Mouse (Mus musculus) retina, postnatal 1 day (tissue): Measurements from ENCODE around the gene Lhx4.

Experiments used
- DNase-seq: peaks from one replicate; pipeline ENCODE4 v3.0.0-alpha.2; 2012

The Lhx4 gene

DNA sequence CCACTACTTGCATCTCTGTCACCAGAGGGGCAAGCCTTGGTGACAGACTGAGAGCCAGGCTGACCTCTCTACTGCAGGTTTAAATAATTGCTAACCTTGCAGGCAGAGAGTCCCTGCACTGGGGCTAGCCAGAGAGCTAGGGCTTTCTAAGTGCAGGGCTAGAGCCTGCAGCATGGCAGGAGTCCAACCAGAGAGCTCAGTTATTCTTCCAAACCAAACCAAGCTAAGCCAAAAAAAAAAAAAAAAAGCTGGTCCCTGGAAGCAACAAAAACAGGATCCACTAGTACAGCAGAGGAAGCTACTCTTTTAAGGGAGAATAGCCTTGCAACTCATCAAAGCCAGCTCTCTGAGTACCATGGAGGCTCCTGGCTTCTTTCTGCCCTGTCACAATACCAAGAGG is 50.6 kb downstream of the Lhx4 start:
- no peak for DNase-seq

DNA sequence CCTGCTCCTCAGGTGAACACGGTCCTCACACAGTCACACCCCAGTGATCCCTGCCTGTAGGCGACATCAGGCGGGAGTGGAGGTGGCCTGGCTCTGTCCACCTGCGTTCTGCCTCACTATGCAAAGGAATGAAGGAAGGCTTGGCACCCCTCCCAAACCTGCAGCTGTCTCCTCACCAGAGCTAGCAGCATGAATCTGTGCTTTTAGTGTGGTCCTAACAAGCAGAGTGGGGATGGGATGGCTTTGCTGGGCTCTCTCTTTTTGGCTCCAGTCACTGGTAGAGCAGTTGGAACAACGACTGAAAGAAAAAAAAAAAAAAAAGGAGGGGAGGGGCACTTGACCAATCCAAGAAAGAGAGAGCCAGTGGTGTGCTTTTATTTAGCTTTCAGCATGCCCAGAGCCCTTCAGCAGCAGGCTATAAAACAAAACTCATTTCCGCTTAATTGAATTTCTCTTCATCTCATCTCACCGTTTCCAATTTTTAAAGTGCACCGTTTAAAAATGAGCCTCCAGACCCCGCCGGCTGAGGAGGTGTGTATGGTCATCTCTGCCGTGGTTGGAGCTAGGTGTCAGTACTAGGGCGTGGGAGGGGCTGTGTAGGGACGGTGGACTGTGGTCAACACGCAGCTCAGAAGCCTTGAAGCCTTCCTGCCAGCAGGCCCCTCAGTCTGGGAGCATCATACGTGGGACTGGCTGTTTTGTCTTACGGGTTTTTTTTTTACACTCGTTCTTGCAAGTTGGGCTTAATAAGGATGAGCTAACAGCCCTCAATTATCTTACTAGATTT is 52.9 kb downstream of the Lhx4 start:
- DNase-seq, result no peak

DNA sequence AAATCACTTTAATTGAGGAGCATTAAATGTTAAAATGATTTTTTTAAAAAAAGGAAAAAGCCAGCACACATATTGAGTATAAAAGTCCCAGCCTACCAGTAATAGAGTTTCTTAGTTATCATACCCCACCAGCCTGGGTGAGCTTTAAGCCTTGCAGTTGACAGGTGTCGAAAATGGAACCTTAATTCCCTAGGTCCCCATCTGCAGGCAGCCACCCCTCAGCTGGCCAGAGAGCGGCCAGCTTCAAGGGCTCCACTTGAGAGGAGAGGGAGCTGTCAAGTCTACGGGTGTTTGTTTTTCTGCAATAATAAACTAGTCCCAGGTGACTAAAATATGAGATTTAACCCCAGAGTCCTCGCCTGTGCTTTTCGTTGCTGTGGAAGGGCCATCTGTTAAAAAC is 58.0 kb downstream of the Lhx4 start:
- DNase-seq, result no peak

DNA sequence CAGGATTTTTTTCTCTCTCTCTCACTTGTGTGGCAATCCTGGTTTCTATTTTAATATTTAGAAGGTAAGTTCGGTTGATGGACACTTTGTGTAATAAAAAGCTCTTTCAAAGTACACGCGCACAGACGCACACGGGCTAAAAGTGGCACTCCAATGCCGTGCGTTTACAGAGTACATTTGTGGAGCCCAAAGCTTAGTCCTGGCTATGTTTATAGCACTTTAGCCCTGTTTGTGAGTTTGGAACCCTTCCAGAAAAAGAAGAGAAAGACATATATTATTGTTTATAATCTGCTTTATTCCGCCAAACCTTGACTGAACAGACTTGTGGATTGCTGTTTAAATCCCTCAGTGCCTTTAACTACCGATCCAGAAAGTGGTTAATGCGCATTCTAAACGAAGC is 58.5 kb downstream of the Lhx4 start:
- no peak for DNase-seq

DNA sequence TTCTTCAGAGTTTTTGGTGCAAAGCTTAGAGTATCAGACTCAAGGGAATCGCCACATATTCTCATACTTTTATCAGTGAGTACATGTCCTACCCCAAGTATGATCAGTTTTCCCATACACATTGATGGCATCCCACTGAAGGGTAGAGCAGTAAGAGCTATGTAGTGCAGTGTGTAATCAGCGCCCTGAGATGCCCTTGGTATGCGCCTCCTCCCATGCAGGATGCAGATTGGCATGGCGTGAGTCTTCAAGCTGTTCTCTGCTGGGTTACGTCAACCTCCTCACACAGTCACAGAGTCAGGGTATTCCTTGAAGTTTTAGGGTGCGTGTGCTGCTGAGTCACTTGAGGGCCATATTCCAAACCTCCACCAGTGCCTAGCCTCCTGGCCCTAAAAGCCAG is 59.3 kb downstream of the Lhx4 start:
- DNase-seq, result no peak

DNA sequence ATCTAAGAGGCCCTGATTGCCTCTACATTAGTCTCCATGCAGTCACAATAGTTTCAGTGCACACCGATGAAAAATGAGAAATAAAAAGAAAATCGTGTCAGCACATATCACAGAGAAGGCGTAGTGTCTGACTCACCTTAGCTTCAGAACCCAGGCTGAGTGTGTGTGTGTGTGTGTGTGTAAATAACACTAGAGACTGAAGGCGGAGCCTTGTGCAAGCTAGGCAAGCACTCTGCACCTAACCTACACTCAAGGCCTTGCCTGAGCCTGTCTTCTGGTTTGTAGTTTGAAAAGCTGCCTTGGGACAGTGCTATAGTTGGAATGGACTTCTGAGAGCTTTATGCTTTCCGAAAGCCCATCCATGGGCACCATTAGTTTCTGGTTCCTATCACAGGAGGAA is 61.9 kb downstream of the Lhx4 start:
- no peak for DNase-seq

DNA sequence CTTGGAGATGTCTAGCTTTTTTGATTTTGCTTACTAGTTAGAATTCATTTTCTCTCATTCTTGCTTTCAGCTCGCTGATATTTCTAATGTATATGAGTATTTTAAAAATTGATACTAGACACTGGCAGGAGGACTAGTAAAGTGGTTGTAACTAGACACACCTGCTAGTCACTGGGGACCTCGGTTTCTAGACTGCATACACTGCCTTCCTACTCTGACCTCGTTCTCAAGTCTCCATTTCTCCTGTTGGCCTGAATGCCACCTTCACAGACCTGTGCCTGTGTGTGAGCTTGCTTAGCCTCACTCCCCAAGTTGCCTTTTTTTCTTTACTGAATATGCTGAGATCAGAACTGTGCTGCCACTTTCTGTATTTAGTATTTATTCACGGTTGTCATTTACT is 62.3 kb downstream of the Lhx4 start:
- no peak for DNase-seq

DNA sequence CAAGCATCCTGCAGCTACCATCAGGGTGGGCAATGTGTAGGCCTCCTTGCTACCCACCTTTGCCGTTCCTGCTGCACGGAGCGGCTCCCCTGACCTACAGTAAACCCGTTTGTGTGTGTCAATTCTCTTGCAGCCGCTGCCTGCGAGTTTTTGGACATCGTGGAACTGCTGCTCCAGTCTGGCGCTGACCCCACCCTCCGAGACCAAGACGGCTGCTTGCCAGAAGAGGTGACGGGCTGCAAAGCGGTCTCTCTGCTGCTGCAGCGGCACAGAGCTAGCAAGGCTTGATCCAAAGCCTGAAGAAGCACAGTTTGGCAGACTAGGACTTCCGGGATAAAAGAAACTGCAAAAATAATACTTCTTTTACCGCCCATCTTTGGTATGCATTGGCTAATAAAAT is 64.7 kb downstream of the Lhx4 start:
- no peak for DNase-seq

DNA sequence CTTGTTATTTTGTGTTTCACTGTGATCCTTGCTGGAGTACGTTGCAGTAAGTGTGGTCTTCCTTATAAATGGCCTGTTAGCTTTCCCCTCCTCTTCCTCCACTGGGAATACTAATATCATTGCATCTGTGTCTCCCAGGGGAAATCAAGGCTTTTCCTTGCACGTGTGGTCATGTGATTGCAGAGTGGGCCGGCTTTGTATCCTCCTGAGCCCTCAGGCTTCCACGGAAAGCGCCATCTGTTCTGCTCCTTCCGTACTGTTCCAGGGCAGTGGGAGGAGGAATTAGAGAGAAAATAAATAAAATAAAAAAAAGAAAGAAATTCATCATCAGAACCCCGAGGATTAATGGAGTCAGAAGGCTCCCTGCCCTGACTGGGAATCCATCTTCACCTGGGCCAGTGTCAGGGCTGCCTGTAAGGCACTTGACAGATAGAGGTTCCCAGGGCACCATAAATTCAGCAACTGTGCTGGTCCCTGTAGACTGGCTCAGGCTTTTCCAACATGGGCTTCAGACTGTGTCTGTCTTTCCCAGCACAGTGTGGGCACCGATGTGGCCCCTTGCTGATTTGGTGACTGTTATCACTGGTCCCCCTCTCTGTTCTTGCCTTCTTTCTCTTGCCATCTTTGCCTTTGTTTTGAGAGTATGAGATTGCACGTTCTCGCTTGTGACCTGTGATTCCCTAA is 70.2 kb downstream of the Lhx4 start:
- DNase-seq, result peak; percentile 74

DNA sequence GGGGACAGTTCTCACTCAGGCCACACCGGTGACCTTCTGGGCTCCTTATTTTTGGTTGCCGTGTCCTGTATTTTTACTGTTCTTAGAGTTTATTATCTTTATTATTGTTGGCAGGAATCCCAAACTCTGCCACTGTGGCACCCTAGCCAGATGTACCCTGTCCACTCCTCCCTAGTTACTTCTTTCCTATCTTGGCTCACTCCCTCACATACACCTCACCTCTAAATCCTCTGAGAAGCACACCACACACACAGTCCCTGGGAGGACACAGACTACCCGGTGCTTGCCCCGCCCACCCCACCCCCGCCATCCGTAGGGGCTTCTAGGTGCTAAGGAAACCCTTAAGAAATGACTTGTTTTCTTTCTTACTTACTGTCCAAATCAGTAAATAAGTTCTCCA is 75.9 kb downstream of the Lhx4 start:
- DNase-seq, result no peak

DNA sequence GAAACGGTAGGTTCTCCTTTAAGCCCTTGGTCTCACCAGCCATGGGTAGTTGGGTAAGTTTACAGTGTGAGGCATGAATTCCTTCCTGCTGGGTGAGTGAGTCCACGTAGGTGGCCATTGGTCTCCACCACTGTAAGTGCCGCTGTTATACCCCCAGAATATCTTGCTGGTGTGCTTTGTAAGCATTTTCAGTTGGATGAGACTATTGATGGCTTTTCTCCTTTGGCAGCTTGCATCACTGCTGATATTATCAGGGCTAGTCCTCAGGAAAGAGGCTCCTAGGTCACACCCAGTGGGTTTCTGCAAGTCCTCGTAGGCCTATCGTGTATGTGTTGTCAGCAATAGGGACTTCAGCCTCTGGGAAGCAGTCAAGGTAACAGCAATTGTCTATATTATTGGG is 87.5 kb downstream of the Lhx4 start:
- DNase-seq, result no peak

DNA sequence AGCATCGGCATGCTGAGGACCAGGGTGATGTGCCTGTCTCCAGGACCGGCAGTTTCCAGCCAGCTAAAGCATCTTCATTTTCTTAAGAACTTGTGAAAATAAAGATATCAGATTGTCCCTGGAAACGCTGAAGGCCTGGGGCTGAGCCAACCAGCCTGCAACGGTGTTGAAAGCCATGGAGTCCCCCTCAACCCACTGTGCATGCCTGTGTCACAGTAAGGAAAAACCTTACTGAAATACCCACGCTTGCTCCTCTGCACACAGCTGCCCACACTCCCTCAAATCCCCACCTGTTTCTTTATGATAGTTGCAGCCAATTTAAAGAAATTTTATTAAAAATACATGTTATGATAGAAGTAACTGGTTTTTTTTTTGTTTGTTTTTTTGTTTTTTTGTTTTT is 95.2 kb downstream of the Lhx4 start:
- no peak for DNase-seq

DNA sequence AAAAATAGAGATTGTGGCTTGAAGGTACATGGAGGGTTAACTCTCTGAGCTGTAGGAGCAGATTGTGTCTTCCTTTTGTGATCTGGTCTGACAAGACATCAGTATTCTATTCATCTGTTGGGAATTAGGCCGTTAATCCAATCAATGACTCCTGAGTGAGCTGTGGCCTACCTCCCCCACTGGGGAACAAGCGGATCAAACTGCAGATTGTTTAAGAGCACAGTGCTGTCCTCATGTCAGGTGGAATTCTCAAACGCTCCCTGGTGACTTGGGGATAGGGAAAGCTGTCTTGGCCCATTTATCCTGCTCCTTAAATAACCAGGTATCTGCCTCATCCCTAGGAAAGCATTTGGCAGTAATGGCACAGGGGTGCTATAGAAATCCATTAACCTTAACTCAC is 96.5 kb downstream of the Lhx4 start:
- peak; percentile 90 for DNase-seq

DNA sequence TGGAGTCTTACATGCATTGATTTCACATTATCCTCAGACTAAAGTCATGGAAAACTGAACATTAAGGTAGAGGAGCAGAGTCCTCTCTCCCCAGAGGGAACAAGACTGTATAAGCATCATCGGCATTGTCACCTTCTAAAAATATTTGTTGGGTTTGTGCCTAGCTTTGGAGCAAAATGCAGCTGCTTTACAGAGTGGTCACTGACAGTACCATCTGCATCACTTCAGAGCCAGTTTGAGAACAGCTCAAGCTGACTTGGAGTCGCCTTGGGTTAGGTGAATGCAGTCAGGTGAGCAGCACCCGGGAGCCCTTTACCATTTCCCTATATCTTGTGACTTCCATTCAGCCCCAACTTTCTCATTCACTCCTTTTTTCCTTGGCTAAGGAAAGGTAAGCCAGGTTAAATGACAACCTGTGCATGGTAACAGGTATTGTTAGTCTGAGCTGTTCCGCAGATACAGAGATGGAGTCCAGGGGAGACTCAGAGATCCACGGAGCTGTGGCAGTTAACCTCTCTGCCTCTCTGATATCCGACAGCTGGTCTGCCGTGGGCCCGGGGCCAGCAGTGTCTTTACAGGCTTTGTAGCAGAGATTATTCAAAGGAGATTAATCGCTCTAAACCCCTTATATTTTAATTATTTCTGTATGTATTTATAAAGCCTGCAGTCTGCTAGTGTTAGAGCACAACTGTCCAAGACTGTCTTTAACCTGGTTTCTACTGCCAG is 101.2 kb downstream of the Lhx4 start:
- DNase-seq, result peak; percentile 83
